Mouse (Mus musculus) heart, postnatal 0 days (tissue): ENCODE data around the gene Cnksr3. TPM values are rescaled to one million over a fixed set of nuclear protein-coding genes. Genes with fewer than 3 reads are reported as not detected.

ENCODE experiments used
- ATAC-seq: fragments of 200-750 bp; cut with Nextera tagmentation; 2 replicates; pipeline ENCODE4 v1.8.0; 2017; ENCODE audit warnings: low read depth, moderate number of reproducible peaks, moderate library complexity; ENCODE audit not compliant: insufficient read depth
- DNase-seq: peaks from one replicate; pipeline ENCODE4 v3.0.0-alpha.2; 2016; ENCODE audit warnings: low spot score
- H3K27ac ChIP-seq: fragments of 300-500 bp; sonication (generic); 2 replicates; pipeline ENCODE4 v1.5.1; 2014; ENCODE audit warnings: low read depth, mild to moderate bottlenecking
- H3K27me3 ChIP-seq: fragments of 300-500 bp; sonication (generic); 2 replicates; pipeline ENCODE4 v1.6.1; 2014; ENCODE audit warnings: low read length, mixed read lengths; ENCODE audit not compliant: control insufficient read depth, insufficient read depth
- H3K36me3 ChIP-seq: fragments of 300-500 bp; sonication (generic); replicated peaks from 2 replicates; pipeline ENCODE4 v1.6.1; 2014; ENCODE audit warnings: low read length, mixed read lengths; ENCODE audit not compliant: control insufficient read depth, insufficient read depth
- H3K4me1 ChIP-seq: fragments of 300-500 bp; sonication (generic); 2 replicates; pipeline ENCODE4 v1.6.1; 2014; ENCODE audit warnings: antibody characterized with exemption; ENCODE audit not compliant: control insufficient read depth, insufficient read depth
- H3K4me2 ChIP-seq: fragments of 300-500 bp; sonication (generic); 2 replicates; pipeline ENCODE4 v1.6.1; 2014; ENCODE audit warnings: low read depth, mild to moderate bottlenecking, low read length, moderate library complexity
- H3K4me3 ChIP-seq: fragments of 300-500 bp; sonication (generic); 2 replicates; pipeline ENCODE4 v1.5.1; 2014; ENCODE audit warnings: low read depth, low read length
- H3K9ac ChIP-seq: fragments of 300-500 bp; sonication (generic); replicated peaks from 2 replicates; pipeline ENCODE4 v1.6.1; 2014; ENCODE audit warnings: low read depth, low read length, mixed read lengths
- H3K9me3 ChIP-seq: fragments of 300-500 bp; sonication (generic); replicated peaks from 2 replicates; pipeline ENCODE4 v1.6.1; 2016; ENCODE audit warnings: low read length; ENCODE audit not compliant: control insufficient read depth
- CTCF ChIP-seq: IDR thresholded peaks from 2 replicates; pipeline ENCODE4 v1.5.1; 2016; ENCODE audit warnings: antibody characterized with exemption, control low read depth, low read depth
- EP300 ChIP-seq: IDR thresholded peaks from 2 replicates; pipeline ENCODE4 v1.6.1; 2016; ENCODE audit warnings: antibody characterized with exemption, low read depth
- WGBS: fragments of 180-500 bp; shearing (Covaris S2); extraction: QIAGEN DNeasy Blood & Tissue Kit; methylation state at CpG from one replicate; pipeline ENCODE4 v1.1.7; 2014; 5-methylcytosine and 5-hydroxymethylcytosine counted together
- polyA plus RNA-seq: library from polyadenylated mRNA; unstranded; fragments of >200 nt; fragmentation: Nextera tagmentation; extraction: Ambion mirVana; gene quantifications from 2 replicates; pipeline ENCODE4 v1.2.1, GENCODE M21; 2015
- total RNA-seq: library from RNA; depleted of rRNA; stranded (reverse); fragments of >200 nt; gene quantifications from 2 replicates; pipeline ENCODE4 v1.2.3, GENCODE M21; 2014; ENCODE audit warnings: low replicate concordance

Gene Cnksr3
- total and polyA plus RNA-seq, 2 experiments from 2014 or later = 8.1 to 16.6 TPM

DNA sequence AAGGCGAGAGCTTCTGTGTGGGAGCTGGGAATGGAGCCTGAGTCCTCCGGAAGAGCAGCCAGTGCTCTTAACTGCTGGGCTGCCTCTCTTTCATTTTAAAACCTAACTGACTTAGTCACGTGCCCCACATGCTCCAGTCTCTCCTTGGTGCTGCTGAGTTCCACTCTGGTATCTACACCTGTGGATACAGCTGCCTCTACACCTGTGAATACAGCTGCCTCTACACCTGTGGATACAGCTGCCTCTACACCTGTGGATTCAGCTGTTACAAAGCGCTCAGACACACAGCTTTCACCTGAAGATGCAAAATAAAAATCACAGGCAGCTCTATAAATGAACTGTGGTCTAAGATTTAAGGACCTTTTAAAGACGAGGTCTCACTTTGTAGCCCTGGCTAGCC is 79.0 kb downstream of the Cnksr3 start:
- Histone ChIP-seq H3K36me3 (peaks cover 63% of the 10 kb centered on the region), H3K4me1 (no peaks in the 10 kb centered on the region; the same call in 1 of the 2 replicates), H3K4me3 (no peak overlapping the region), H3K9ac (no peak overlapping the region), H3K27me3 (no peaks in the 10 kb centered on the region), H3K9me3 (no peaks in the 10 kb centered on the region), H3K27ac (no peak overlapping the region), H3K4me2 (no peak overlapping the region)
- 86% methylated on average over 5 of the region's 5 CpGs for WGBS
- DNase-seq (no peak), ATAC-seq (no peak)
- TF ChIP-seq EP300 = no peak
- TF ChIP-seq CTCF = no peak

DNA sequence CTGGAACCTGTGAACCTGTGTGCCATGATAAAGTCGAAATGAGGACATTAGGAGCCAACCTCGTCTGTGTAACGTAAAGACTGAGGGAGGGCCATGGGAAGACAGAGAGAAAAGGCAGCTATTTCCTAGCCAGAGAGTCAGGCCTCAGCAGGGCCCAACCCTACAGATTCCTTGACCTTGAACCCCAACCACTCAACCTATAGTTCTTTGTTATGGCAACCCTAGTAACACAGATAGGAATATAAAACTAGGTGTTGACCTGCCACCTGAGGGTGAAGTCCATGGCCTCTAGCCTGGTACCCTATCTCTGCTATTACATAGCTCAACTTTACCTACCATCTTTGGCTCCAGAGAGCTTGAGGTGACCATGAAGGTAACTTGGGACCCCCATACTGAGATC is 80.6 kb downstream of the Cnksr3 start:
- Histone ChIP-seq H3K36me3 (peaks cover 77% of the 10 kb centered on the region), H3K4me2 (no peak overlapping the region), H3K4me1 (no peaks in the 10 kb centered on the region; the same call in 1 of the 2 replicates), H3K9me3 (no peaks in the 10 kb centered on the region), H3K9ac (no peak overlapping the region), H3K27ac (no peak overlapping the region), H3K27me3 (no peaks in the 10 kb centered on the region), H3K4me3 (no peak overlapping the region)
- no peak for ATAC-seq
- 88% methylated on average over 3 of the region's 3 CpGs for WGBS
- DNase-seq = no peak
- TF ChIP-seq EP300 (no peak), CTCF (no peak)

DNA sequence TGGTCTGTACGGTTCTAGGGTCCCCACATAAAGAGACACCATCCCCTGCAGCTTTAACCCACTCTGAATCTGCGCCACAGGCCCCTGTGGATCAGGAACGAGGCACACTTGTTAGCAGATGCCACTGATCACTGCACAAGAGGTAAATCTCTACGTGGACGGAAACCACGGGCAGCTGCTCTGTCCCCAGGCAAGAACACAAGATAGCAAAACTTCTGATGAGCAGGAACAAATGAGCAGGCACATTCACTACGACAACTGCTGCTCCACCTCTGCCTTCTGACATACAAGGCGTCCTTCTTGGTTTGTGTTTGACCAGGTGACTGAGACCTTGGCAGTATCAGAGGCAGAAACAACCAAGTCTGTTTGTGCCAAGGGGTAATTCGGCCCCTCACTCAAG is 84.2 kb downstream of the Cnksr3 start:
- Histone ChIP-seq H3K36me3 (peaks cover 78% of the 10 kb centered on the region), H3K9ac (no peak overlapping the region)

DNA sequence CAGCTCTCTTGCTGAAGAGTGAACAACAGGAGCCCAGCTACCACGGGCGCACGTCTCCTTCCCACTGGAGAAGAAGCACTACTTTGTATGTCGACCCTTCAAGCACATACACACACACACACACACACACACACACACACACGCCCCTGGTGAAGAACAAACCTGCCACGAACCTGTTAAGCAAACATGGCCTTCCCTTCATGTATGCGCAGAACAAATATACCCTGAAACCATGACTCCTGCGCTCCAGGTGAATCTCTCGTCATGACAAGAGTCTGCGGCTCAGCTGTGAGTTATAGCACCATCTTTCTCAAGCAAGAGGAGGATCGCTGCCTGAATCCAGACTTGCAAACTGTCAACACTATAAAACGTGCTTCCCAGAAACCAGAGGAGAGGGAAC is 85.2 kb downstream of the Cnksr3 start:
- 91% methylated on average over 12 of the region's 12 CpGs for WGBS
- no peak for ATAC-seq
- Histone ChIP-seq H3K4me1 (0 out of 2 replicates have a peak, but pooled peaks cover 4% of the 10 kb centered on the region), H3K9me3 (no peaks in the 10 kb centered on the region), H3K36me3 (peaks cover 81% of the 10 kb centered on the region), H3K4me2 (no peak overlapping the region), H3K27ac (0 out of 2 replicates have a peak overlapping the region, but pooled peaks have one; percentile 44), H3K27me3 (no peaks in the 10 kb centered on the region), H3K4me3 (no peak overlapping the region), H3K9ac (no peak overlapping the region)
- TF ChIP-seq CTCF (no peak), EP300 (no peak)
- DNase-seq = no peak

More for the DNA sequence above, 84.2 kb downstream of the Cnksr3 start:
- Histone ChIP-seq H3K4me3 (no peak overlapping the region), H3K9me3 (no peaks in the 10 kb centered on the region), H3K4me2 (no peak overlapping the region), H3K27me3 (no peaks in the 10 kb centered on the region), H3K27ac (no peak overlapping the region), H3K4me1 (0 out of 2 replicates have a peak, but pooled peaks cover 4% of the 10 kb centered on the region)
- DNase-seq (no peak), ATAC-seq (no peak)
- TF ChIP-seq CTCF = no peak
- no peak for TF ChIP-seq EP300
- 92% methylated on average over 9 of the region's 9 CpGs for WGBS

DNA sequence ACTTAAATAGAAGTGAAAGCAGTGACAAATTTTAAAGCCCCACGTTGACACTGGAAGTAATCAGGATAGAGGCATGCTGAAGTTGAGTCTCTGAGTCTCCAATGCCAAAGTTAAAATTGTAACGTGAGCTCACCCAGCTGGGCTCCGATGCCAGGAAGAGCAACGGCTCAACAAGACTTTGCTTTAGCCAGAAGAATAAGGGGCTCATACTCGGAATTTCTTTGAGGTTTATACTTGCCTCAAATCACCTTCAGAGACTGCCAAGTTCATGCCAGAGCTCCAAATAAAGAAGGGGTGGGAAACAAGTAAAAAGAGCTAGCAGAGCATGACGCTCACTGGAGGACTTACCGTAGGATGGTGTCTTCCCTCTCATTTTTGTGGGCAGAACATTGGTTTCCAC is 85.8 kb downstream of the Cnksr3 start:
- H3K9me3 ChIP-seq = no peaks in the 10 kb centered on the region
- DNase-seq (peak; percentile 66), ATAC-seq (peak; percentile 55; the same call in 1 of the 2 replicates)
- 0 out of 2 replicates have a peak overlapping the region, but pooled peaks have one; percentile 44 for H3K27ac ChIP-seq
- 0 out of 2 replicates have a peak, but pooled peaks cover 4% of the 10 kb centered on the region for H3K4me1 ChIP-seq
- peaks cover 80% of the 10 kb centered on the region for H3K36me3 ChIP-seq
- no peak for TF ChIP-seq CTCF
- TF ChIP-seq EP300 = no peak
- H3K4me3 ChIP-seq = no peak overlapping the region
- 49% methylated on average over 7 of the region's 7 CpGs for WGBS
- H3K9ac ChIP-seq = no peak overlapping the region
- no peaks in the 10 kb centered on the region for H3K27me3 ChIP-seq
- H3K4me2 ChIP-seq = no peak overlapping the region

DNA sequence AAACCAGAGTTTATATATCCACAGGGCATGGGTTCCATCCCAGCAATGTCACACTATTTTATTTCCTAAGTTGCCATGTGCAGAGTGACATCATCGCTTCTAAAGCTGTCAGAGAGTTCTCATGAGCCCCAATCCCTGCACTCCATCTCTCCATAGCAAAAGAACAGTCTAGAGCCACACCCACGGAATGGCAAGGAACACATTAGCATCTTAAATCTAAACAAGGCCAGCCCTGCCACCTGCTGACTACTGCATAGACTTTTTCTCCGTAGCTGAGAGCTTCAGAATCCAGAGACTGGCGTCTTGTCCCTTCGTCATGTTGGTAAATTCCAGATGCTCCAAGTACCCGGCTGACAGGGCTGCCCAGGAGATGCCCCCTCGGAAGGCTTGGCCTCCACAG is 87.0 kb downstream of the Cnksr3 start:
- Histone ChIP-seq H3K9ac (no peak overlapping the region), H3K4me3 (no peak overlapping the region), H3K9me3 (no peaks in the 10 kb centered on the region), H3K4me1 (0 out of 2 replicates have a peak, but pooled peaks cover 4% of the 10 kb centered on the region), H3K27ac (no peak overlapping the region), H3K36me3 (peaks cover 75% of the 10 kb centered on the region), H3K27me3 (no peaks in the 10 kb centered on the region), H3K4me2 (no peak overlapping the region)
- 72% methylated on average over 7 of the region's 7 CpGs for WGBS
- ATAC-seq = no peak
- no peak for DNase-seq
- TF ChIP-seq EP300 = no peak
- TF ChIP-seq CTCF = no peak
